Mouse (Mus musculus): ENCODE data around the gene Ift140.

- TF ChIP-seq EP300 (IDR thresholded peaks at IDR 0.05; ENCODE audit: insufficient read depth, low read depth, low read length): no peak
- TF ChIP-seq POLR2A (IDR thresholded peaks at IDR 0.05; ENCODE audit: insufficient read depth, low read depth, low read length): no peak
- TF ChIP-seq CTCF (IDR thresholded peaks at IDR 0.05): no peak
Measured at GRCm38 (mm10) chr17:25120406-25120805, 104.5 kb downstream of the Ift140 start, which contains the start of gene Ptx4.
